Mouse (Mus musculus): Measurements from ENCODE around the gene Sgip1.

Sgip1 gene

GRCm38 (mm10) chr4:102775596-102776270 lies 34.6 kb downstream of the Sgip1 start:
- DNase-seq = no peak

- no peak for DNase-seq
These were observed 38.8 kb downstream of the Sgip1 start for GRCm38 (mm10) chr4:102779902-102780301.

GRCm38 (mm10) chr4:102783063-102783748 lies 42.1 kb downstream of the Sgip1 start:
- peak; percentile 53 for DNase-seq

- no peak for DNase-seq
These were observed 44.1 kb downstream of the Sgip1 start for GRCm38 (mm10) chr4:102785158-102785557.

- no peak for DNase-seq
These were observed 51.1 kb downstream of the Sgip1 start for GRCm38 (mm10) chr4:102792100-102792790.

- DNase-seq = no peak
These were observed 60.4 kb downstream of the Sgip1 start for GRCm38 (mm10) chr4:102801471-102801870.

GRCm38 (mm10) chr4:102801936-102802335 lies 60.8 kb downstream of the Sgip1 start:
- DNase-seq = no peak

- no peak for DNase-seq
These were observed 63.5 kb downstream of the Sgip1 start for GRCm38 (mm10) chr4:102804611-102805010.

- DNase-seq = no peak
These were observed 65.9 kb downstream of the Sgip1 start for GRCm38 (mm10) chr4:102806987-102807386.

GRCm38 (mm10) chr4:102808258-102808657 lies 67.2 kb downstream of the Sgip1 start:
- no peak for DNase-seq

GRCm38 (mm10) chr4:102809296-102809695 lies 68.2 kb downstream of the Sgip1 start:
- no peak for DNase-seq

GRCm38 (mm10) chr4:102810277-102810676 lies 69.2 kb downstream of the Sgip1 start:
- DNase-seq = no peak

- no peak for DNase-seq
These were observed 70.1 kb downstream of the Sgip1 start for GRCm38 (mm10) chr4:102811007-102811805.

- DNase-seq = no peak
These were observed 72.2 kb downstream of the Sgip1 start for GRCm38 (mm10) chr4:102813346-102813745.

GRCm38 (mm10) chr4:102821786-102822185 lies 80.7 kb downstream of the Sgip1 start:
- no peak for DNase-seq

- DNase-seq = no peak
These were observed 83.4 kb downstream of the Sgip1 start for GRCm38 (mm10) chr4:102824494-102824893.

- no peak for DNase-seq
These were observed 85.1 kb downstream of the Sgip1 start for GRCm38 (mm10) chr4:102826159-102826558.

GRCm38 (mm10) chr4:102828518-102828917 lies 87.4 kb downstream of the Sgip1 start:
- no peak for DNase-seq

GRCm38 (mm10) chr4:102833191-102833590 lies 92.1 kb downstream of the Sgip1 start:
- no peak for DNase-seq

GRCm38 (mm10) chr4:102833726-102834125 lies 92.6 kb downstream of the Sgip1 start:
- no peak for DNase-seq

GRCm38 (mm10) chr4:102834710-102835109 lies 93.6 kb downstream of the Sgip1 start:
- DNase-seq = no peak

- DNase-seq = no peak
These were observed 99.1 kb downstream of the Sgip1 start for GRCm38 (mm10) chr4:102840062-102840798.
